49 mouse cellular contexts compared by ENCODE assay signal in the genomic region with DNA sequence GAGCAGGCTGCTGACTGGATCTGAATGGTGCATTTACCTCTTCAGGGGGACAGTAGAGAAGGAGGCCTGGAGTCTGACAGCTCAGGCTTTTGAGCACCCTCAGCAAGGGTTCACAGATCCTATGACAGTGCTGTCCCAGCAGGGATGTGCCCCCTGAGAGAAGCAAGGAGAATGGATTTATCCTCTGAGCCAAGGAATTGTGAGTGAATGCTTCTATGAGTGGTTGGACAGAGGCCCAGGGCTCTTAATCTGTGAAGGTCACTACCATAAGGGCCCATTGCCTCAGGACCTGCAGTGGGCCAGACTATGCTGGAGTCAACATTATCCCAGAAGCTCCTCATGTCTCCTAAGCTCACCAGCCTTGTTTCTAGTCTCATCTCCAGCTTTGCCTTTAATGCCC. TPM values are rescaled to one million over a fixed set of nuclear protein-coding genes. Genes with fewer than 3 reads are reported as not detected.
"Had no signal": no experiment of that assay in that cellular context is flagged by ENCODE, and none has a peak within 500 bp of the region (broad histone marks: within the 10 kb centered on the region; RNA-seq: fewer than 3 reads in every experiment).

No protein-coding gene starts in this region.

- H3K27me3 ChIP-seq: intestine, embryonic 15.5 days had no signal

- DNase-seq: heart, postnatal 36 days; kidney, adult 11 months; kidney, adult 18-20 months; kidney, adult 2 months; kidney, adult 8-10 months; kidney, adult 9 months; kidney, postnatal 10 days; kidney, postnatal 14 days; kidney, postnatal 36 days; kidney, postnatal 4 days; layer of hippocampus, adult 9-11 months; layer of hippocampus, postnatal 36 days had no signal

- H3K4me3 ChIP-seq: heart, embryonic 12.5 days; heart, embryonic 13.5 days; heart, embryonic 15.5 days; hindbrain, embryonic 10.5 days; hindbrain, embryonic 12.5 days; hindbrain, embryonic 13.5 days; hindbrain, embryonic 15.5 days; intestine, embryonic 15.5 days; kidney, embryonic 15.5 days; layer of hippocampus, adult 2 months; left cerebral cortex, adult 2 months had no signal

- H3K4me1 ChIP-seq: heart, embryonic 12.5 days; heart, embryonic 13.5 days; heart, embryonic 15.5 days; hindbrain, embryonic 15.5 days; intestine, embryonic 15.5 days; kidney, embryonic 15.5 days had no signal

- H3K9ac ChIP-seq: heart, embryonic 12.5 days; heart, embryonic 13.5 days; heart, embryonic 15.5 days; hindbrain, embryonic 12.5 days; hindbrain, embryonic 13.5 days; hindbrain, embryonic 14.5 days; hindbrain, embryonic 15.5 days; intestine, embryonic 15.5 days; kidney, embryonic 15.5 days had no signal

- H3K36me3 ChIP-seq: heart, embryonic 12.5 days; heart, embryonic 13.5 days; heart, embryonic 15.5 days; hindbrain, embryonic 10.5 days; hindbrain, embryonic 12.5 days; hindbrain, embryonic 13.5 days; hindbrain, embryonic 15.5 days; intestine, embryonic 15.5 days; kidney, embryonic 15.5 days had no signal

- H3K27ac ChIP-seq: heart, embryonic 13.5 days; heart, embryonic 15.5 days; hindbrain, embryonic 12.5 days; hindbrain, embryonic 13.5 days; hindbrain, embryonic 14.5 days; hindbrain, embryonic 15.5 days; hindbrain, postnatal 0 days; intestine, embryonic 15.5 days; kidney, embryonic 15.5 days; kidney, postnatal 0 days; layer of hippocampus, adult 2 months; left cerebral cortex, adult 2 months had no signal

- H3K9me3 ChIP-seq: heart, embryonic 12.5 days; heart, embryonic 13.5 days; heart, embryonic 15.5 days; hindbrain, embryonic 10.5 days; hindbrain, embryonic 12.5 days; hindbrain, embryonic 13.5 days; hindbrain, embryonic 15.5 days; intestine, embryonic 15.5 days; kidney, embryonic 15.5 days had no signal

RNA-seq across cellular contexts. Expression of a gene that starts 7.6 kb away (rescaled TPM):
- total RNA-seq: heart, adult 8-10 months; heart, postnatal 14 days; heart, postnatal 36 days; hematopoietic stem cell, adult 5-6 weeks; hindbrain, postnatal 0 days; layer of hippocampus, adult 18-20 months; layer of hippocampus, adult 2 months; layer of hippocampus, adult 8-10 months; layer of hippocampus, postnatal 10 days; layer of hippocampus, postnatal 14 days; layer of hippocampus, postnatal 25 days; layer of hippocampus, postnatal 36 days; left cerebral cortex, adult 18-20 months; left cerebral cortex, adult 2 months; left cerebral cortex, adult 8-10 months had no signal
- polyA plus RNA-seq: heart, embryonic 11.5 days; heart, embryonic 12.5 days; heart, embryonic 13.5 days; heart, embryonic 14.5 days; heart, embryonic 15.5 days; heart, embryonic 16.5 days; heart, postnatal 0 days; hindbrain, embryonic 10.5 days; hindbrain, embryonic 11.5 days; hindbrain, embryonic 12.5 days; hindbrain, embryonic 13.5 days; hindbrain, embryonic 14.5 days; hindbrain, embryonic 15.5 days; hindbrain, embryonic 16.5 days; hindbrain, postnatal 0 days; inflammation-experienced regulatory T-cells, adult 6 months; intestine, embryonic 14.5 days; intestine, embryonic 15.5 days; intestine, embryonic 16.5 days; intestine, postnatal 0 days; kidney, embryonic 14.5 days; kidney, embryonic 15.5 days; kidney, embryonic 16.5 days; kidney, postnatal 0 days; large intestine, adult 2 months had no signal
